Mouse (Mus musculus) cerebellum, adult 18-20 months (tissue): Measurements from ENCODE around the gene Alg14.

Experiments used
- DNase-seq, 2 experiments: peaks; one replicate each; pipeline ENCODE4 v3.0.0; 2021

The Alg14 gene

DNA sequence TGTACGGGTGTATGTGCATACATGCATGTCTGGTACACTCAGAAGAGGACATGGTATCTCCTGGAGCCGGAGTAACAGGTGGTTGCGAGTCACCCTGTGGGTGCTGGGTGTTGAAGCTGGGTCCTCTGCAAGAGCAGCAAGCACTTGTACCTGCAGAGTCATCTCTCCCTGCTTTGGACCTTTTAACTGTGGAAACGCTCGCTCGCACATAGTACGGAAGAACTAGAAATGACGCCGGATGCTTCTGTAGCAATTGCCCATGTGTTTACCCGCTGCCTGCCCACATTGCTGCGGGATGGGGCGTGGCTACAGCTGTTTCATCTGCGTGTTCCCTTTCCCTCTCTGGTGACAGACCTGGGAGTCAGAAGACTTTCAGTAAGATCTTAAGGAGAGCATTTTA, 78.7 kb downstream of the Alg14 start:
- no peak for DNase-seq

DNA sequence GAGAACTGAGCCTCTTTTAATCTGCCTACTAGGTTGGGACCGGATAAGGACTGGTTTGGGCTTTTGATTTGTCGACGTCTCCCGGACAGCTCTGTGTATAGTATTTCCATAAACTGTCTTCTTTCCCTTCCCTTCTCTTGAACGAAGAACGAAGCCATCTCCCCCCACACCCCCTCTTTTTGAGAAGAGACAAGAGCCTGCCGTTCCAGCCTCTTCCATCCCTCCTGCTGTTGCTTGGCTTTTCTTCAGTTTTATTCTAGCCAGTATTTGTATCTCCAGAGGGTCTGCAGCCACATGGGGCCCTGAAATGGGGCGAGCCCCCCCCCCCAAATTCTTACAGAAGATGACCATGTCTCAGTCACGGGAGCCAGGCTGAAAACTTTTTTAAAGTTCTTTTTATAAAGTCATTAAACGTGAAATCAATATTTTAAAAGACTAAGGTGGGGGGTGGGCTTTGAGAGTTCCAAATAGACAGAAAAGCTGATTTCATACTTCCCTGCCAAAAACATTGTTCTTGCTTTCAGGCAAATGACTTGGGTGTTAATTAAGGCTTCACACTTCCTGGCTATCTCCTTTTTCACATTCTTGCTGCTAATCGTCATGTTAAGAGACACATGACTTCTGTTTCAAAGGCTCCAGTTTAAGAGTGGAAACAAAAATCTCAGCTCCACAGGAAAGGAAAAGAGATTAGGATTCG, 79.4 kb downstream of the Alg14 start:
- no peak for DNase-seq

DNA sequence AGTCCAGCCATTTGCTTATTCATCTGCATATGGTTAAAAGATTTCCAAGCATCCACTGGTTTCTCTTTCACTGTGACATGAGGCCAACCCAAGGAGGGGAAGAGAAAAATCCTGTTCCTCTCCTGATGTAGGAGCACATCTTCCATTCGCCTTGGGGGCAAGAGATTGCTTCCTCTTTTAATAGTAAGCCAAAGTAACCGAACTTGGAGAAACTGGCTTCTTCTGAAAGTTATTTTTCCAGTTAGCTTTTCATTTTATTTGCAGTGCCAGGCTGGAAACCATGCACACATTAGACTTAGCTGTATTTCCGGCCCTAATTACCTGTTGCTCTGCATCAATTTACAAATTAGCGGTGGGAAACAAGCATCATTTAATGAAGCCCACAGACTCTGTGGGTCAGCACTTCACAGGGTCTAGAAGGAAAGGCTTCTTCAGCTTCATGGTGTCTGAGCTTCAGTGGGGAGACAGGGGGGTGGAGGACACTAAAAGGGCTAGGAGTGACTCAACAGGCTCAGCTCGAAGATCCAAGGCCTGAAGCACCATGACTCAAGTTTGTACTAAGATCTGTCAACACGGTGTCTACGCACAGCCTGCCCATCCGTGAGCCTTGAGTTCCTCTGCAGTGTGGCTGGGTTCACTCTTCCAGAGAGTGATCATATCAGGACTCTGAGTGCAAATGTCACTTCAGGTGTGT, 80.1 kb downstream of the Alg14 start:
- no peak for DNase-seq

DNA sequence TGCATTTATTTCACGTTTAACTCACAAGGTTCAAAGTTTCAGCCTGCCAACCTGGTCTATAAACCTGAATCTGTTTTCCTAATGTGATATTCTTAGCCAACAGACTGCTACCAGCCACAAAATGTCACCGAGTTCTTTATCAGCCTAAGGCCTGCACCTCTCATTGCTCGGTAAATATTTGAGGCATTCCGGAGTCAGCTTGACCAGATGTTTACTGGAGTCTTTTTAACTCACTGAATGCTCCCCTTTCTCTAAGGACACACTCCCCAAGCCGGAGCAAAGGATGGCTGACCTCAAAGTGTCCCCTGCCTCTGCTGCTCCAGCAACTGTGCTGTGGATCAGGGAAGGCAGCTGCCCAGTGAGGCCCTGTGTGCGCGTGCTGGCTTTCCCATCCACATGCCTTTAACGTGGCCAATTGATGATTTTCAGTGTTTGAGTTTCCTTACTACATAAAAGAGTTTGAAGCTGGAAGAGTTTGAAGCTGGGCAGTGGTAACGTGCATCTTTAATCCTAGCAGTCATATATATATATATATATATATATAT, 82.4 kb downstream of the Alg14 start:
- DNase-seq: no peak

DNA sequence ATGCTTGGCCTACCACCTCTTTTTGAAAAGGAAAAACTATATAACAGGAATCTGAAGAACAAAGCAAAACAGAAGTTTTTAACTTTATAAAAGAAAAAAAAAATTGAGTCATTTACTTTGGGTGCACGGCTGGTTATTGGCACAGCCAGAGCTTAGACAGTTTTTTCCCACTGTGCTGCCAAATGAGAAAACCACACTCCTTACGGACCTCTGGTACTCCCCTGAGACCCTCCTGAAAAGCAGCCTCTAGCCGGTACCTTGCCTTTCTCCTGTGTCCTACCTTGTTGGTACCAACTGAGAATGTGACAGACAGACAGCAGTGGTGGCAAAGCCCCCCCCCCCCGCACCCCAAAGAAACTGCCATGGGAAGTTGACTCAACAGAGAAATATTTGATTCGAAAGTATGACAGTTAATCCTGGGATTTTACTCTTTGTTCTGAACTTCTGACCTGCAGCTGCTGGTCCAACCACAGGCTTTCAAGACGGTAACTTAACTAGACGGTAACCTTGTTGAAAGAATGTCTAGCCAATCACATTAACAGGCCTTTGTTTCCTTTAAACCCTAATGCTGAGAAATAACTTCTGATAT, 84.1 kb downstream of the Alg14 start:
- DNase-seq: no peak

DNA sequence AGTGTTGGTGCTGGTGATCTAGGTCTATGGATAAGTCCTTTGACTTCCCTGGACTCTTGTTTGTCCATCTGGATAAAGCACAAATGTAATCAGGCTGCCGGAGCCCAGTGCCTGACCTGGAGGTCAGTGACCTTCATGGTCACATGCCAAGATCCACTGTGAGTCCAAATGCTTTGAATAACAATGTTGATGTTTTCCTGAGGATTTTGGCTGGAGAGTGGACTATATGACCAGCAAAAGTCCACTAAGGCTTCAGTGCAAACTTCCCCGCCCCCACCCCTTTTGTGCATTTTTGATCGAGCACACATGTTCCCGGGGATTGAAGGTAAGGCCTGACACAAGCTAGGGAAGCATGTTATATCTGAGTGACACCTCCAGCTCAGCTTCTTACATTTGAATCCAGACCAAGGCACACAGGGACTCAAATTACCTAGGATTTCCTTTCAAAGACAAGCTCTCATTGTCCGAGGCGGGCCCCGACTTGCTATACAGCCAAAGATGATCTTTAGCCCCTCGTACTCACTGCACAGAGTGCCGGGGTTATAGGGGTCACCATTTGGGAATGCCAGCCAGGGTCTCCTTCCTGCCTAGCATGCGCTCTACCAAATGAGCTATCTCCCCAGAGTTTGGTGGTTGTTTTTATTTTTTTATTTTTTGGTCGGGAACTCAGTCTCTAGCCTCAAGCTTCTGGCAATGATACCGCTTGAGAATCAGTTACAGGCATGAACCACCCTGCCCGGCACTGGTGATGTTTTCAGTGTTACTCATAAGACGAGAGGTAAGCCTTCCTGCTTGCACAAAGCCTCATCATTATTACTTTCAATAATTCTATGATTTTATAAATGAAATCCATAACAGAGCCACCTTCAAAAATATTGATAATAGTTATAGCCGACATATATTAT, 87.4 kb downstream of the Alg14 start:
- DNase-seq: no peak

DNA sequence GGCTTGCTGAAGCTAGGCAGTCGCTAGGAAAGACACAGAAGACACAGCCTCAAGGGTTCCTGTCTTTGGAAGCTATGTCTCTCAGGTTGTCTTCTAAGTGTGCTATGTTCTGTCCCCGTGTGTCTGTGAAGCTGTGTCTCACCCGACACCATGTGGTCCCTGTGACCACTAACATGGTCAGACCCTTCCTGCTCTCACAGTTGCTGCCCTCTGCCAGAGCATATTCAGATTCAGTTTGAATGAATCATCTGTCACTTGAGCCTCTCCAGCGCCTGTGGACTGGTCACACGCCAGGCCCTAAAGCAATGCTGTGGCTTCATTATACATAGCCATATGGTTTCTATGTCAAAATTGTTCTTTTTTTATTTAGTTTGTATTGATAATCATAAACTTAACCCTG, 88.1 kb downstream of the Alg14 start:
- DNase-seq: no peak

DNA sequence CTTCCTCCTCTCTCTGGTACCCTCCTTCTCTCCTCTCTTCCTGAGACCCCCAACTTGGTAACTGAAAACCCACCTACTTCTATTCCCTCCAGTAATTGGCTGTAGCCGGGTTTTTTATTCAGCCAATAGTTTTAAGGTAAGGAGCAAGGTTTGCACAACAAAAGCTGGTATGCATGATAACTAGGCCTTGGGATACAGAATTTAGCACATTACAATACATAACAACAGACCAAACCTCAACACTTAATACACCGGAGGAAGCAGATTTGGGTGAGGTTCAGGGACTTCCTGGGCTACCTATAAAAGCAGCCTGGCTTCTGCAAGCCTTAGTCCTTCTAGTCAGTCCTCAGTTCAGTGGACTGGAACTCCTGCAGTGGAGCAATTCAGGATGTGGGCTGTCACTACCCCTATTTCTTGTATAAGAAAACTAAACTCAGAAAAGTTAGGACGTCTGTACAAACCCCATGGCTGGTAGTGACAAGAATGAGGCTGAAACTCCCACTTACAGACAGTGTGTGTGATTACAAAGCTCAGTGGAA, 96.0 kb downstream of the Alg14 start:
- DNase-seq: no peak

DNA sequence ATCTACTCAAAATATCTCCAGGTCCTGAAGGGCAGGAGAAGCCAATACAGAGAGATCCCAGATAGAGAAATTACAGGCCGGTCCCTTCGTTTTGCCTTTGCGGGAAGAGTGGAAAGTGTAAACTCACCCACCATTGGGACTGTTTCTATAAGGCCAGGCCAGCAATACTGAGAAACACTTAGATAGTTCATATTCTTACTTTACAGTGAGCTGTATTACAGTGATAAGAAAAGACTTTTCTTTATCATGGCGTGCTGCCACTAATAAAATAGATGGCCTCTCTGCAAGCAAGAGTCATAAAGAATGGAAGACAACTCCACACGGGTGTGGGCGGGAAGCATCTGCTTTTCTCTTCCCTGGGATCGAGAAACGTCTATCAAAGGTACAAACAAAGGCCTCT, 97.8 kb downstream of the Alg14 start:
- DNase-seq: no peak

DNA sequence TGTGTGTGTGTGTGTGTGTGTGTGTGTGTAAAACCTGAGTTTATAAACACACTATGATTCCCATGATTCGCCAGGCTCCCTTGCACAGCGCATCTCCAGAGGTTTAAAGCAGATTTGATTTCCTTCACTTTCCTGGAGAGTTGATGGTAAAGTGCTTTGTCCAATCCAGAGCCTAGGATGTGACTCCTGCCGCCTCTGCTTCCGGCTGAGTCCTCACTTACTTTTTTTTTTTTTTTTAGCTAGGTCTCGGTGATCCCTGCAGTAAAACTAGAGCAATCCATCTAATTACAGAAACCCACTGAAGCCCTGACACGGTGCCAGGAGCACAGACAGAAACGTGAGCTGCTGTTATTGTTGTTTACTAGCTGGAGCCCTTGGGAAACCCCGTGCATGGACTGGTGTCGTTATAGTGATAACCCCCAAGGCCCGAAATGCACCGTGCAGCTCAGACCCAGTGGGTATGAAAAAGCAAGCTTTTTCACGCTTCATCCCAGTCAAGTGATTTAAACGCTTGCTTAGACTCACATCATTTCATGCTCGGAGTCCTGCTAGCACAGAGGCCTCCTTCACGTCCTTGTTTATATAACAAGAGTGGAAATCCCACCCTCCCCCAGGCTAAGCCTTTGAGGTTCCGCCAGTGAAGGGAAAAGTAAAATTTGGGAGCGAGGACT, 98.4 kb downstream of the Alg14 start:
- no peak for DNase-seq

DNA sequence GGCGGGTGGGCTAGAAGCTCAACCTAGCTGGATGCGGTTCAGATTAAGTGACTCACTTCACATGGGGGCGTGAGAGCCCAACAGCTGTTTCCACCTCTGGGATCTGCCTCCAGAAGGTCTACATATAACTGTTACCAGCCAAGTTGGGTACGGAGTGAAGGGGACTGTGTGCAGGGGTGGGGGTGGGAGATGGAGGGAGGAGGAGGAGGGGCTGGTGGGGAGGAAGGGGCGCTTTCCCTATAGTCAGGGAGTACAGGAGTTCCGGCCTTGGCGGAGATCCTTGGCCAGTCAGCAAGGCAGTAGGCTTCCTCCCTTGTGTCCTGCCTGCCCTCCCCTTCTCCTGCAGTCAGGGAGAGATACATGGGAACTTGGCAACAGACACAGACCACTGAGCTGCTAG, 99.2 kb downstream of the Alg14 start:
- DNase-seq: no peak

DNA sequence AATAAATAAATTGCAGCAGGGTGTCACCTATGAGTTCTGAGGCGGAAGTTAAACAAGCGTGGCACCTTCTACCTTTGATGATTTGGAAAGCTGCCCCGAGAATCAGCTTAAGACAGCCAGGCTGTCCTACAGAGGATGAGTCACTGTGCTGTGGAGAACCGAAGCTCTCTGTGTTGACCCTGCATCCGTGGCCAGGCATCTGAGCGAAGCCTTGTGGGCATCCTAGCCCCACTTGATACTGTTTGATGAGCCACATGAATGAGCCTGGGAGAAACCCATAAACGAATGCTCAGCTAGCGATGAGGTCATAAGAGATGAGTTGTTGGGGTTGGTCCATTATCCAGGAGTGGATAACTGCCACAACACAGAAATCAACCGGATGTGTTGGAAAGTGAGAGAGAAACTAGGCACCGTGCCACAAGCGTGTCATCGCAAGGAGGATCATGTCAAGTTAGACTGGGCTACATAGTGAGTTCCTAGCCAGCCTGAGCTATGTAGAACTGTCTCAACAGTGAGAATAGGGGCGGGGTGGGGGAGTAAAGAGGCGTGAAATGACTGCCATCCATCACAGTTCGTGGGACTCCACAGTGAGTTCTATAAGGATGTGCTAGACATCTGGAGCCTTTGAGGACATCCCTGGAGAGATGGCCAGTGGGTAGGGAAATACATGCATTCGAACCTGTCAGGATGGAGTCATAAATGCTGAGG, 104.2 kb downstream of the Alg14 start:
- no peak for DNase-seq

DNA sequence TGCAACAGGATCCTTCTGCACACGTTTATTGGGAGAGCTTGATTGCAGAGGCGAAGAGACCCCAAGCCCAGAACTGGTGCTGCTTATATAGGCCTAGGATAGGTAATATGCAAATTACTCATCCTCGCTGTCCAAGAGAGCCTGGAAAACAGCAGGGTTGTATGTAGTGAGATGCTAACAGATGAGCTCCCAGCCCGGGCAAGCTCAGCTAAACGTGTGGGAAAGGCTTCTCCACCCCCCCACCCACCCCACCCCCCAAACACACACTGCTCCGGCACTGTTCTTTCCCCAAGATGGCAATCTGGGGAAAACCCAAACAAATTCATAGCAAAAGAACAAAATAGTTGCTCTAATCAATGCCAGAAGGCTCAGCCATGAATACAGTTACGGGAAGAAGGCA, 105.0 kb downstream of the Alg14 start:
- no peak for DNase-seq

DNA sequence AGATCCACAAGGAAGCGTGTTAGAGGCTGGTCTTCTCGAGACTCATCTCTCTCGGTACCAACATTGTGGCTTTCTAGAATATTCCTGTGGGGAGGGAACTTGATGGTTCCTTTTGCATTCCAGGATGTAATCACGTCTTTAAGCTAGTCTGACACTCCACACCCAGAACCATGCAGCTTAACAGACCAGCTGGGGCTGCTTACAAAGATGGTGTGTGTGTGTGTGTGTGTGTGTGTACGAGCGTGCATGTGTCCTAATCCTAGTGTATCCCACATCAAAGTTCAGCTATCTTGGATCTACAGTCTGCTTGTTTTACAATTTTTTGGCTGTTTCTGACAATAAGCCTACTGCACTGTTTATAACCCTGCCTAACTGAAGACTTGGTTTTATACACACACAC, 105.4 kb downstream of the Alg14 start:
- no peak for DNase-seq

DNA sequence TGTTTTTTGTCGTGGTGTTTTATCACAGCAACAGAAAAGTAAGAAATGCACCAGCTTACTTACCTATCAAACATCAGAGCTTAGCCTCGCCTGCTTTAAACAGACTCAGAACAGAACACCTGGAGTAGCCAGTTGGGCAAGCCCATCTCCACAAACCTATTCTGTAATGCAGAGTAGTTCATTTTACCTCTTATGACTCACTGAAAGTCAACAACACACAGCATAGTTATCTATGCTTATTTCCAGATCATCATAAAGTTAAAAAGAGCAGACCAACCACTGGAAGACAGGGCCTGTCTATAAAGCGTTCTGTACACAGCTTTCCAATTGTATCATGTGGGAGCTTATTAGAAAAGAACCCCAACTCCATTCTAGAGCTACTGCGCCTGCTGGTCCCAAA, 109.8 kb downstream of the Alg14 start:
- no peak for DNase-seq

DNA sequence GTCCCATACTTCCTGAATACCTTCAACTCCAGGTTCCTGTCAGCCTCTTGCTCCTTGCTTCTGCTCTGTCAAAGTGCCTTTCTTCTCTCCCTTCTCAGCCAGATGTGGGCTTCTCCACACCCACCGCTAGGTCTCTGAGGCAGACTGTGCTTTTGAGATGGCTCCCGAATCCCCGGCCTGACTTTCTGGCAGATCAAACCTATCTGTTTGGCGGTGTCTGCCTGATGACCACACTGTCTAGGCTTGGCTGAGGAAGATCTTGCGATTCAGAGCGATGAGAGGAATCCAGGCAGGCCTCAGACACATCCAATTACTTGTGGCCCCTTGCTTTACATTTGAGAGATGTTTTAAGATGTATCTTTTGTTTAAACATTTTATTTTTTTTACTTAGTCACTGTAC, 110.5 kb downstream of the Alg14 start:
- no peak for DNase-seq

DNA sequence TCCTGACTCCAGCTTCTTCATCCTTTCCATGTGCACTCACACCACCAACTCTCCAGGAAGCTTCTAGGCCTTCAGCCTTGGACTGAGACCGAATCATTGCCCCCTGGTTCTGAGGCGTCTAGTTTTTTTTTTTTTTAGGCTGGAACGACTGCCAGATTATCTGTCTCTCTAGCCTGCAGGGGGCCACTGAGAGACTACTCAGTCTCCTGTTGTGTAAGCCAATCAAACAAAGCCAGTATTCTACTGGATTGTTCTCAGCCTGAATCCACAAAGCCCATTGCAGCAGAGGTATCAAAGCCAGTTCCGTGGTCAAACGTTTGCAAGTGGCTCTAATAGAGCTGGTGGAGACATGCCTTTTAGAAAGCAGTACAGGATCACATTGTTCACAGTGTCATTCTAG, 111.9 kb downstream of the Alg14 start:
- DNase-seq: no peak

DNA sequence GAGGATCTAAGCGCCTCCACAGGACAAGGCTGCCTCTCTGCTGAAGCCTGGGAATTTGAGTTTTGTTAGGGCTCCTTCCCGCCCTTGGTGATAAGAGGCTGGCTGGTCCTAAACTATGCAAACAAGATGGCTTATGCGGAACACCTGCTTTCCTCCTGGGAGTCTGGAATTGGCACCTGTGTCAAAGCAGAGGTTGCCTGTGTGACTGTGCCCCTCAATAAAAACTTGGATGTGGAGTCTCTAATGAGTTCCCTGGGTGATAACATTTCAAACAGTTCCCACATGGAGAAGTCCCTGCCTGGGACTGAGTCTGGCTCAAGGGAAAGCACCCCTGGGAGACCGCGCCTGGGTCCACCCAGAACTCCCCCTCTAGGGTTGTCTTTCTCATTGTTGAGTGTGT, 113.5 kb downstream of the Alg14 start:
- DNase-seq: no peak

DNA sequence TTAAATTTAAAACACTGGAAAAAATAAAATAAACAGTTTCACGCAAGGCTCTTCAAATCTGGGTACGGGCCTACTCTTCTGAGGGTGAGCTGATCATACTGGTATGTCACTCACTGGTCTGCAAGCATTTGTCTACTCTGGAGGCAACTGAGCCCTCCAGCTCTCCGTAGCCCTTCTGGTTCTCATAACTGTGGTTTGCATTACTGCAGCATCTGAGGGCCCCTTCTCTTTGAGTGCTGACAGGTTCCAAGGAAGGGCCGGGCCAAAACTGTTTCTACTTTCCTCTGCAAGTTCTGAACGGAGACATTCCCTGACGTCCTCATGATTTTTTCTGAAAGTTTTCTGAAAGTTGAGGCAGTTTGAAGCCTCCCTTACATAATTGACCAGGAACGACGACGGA, 115.8 kb downstream of the Alg14 start:
- no peak for DNase-seq

DNA sequence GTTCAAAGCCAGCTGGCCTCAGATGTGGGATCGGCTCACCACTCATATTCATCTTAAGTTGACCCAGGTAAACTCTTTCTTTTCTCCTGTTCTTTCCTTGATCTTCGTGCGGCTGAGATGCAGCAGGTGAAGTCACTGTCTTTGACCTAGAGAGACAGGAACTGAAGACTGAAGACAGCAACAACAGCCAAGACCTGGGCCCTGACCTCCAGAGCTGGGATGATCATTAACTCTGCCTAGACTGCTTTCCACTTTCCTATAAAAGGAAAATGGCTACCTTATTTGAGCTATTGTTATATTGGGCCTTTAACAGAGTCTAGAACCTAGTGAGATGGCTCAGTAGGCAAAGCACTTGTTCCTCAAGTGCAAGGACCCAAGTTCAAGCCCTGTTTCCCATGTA, 116.8 kb downstream of the Alg14 start:
- DNase-seq: no peak

DNA sequence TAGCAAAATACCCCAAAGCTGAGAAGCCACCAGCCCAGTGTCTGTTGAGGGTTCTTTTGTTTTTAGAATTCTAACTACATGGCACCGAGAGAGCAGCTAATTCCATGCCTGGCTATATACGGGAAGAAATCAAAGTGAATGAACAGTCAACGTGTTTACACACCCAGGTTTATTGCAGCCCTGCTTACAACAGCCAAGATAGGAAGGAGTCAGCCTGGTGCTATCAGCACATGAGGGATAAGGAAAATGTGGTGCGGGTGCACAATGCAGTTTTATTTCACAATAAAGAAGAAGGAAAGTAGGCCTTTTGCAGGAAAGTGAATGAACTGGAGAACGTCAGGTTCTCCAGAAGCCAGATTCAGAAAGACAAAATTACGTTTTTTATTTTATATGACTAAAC, 119.9 kb downstream of the Alg14 start:
- no peak for DNase-seq
